In genomic region chr9:61375802-61376561, GRCm38 (mm10) we compare ENCODE assay signal across 9 mouse cellular contexts. TPM values are rescaled to one million over a fixed set of nuclear protein-coding genes. Genes with fewer than 3 reads are reported as not detected.
A peak's percentile ranks its signal among the peaks of the same experiment; 100 is the strongest.
DNase-seq lines count a peak whose midpoint lies in the region; ATAC-seq and TF ChIP-seq lines count a peak whose summit lies in the region.
"Had no signal": no experiment of that assay in that cellular context is flagged by ENCODE, and none has a peak within 500 bp of the region (broad histone marks: within the 10 kb centered on the region; RNA-seq: fewer than 3 reads in every experiment).

No protein-coding gene starts in this region.

- no peak overlapping the region for H3K27ac ChIP-seq in heart, embryonic 12.5 days (ENCODE audit: poor library complexity, severe bottlenecking)
- H3K27ac ChIP-seq in forebrain, embryonic 16.5 days (ENCODE audit: low read length), result no peak overlapping the region
- no peak overlapping the region for H3K27ac ChIP-seq in liver, embryonic 15.5 days (replicated peaks)

- H3K4me3 ChIP-seq in heart, embryonic 12.5 days, result no peak overlapping the region
- peak overlapping the region; percentile 47; the same call in 1 of the 2 replicates for H3K4me3 ChIP-seq in E14TG2a.4 (replicated peaks; ENCODE audit: low read length)
- peak overlapping the region; percentile 36 for H3K4me3 ChIP-seq in forebrain, embryonic 16.5 days (replicated peaks; ENCODE audit: low read length)
- no peak overlapping the region for H3K4me3 ChIP-seq in liver, embryonic 15.5 days (replicated peaks)

- ATAC-seq in heart, embryonic 12.5 days (ENCODE audit: insufficient number of reproducible peaks, low FRiP score), result no peak
- no peak for ATAC-seq in forebrain, embryonic 16.5 days
- no peak for ATAC-seq in liver, embryonic 15.5 days (ENCODE audit: insufficient read depth)

- H3K4me1 ChIP-seq in heart, embryonic 12.5 days (replicated peaks), result peaks cover 79% of the 10 kb centered on the region
- peaks cover 78% of the 10 kb centered on the region for H3K4me1 ChIP-seq in E14TG2a.4 (replicated peaks; ENCODE audit: low read depth, low read length)
- peaks cover 75% of the 10 kb centered on the region for H3K4me1 ChIP-seq in forebrain, embryonic 16.5 days (replicated peaks; ENCODE audit: control insufficient read depth, insufficient read depth, low read length)
- H3K4me1 ChIP-seq in liver, embryonic 15.5 days (replicated peaks), result peaks cover 96% of the 10 kb centered on the region

- H3K4me2 ChIP-seq in heart, embryonic 12.5 days, result peak overlapping the region; percentile 37; the same call in 1 of the 2 replicates
- peak overlapping the region; percentile 77 for H3K4me2 ChIP-seq in forebrain, embryonic 16.5 days (ENCODE audit: low read length)
- peak overlapping the region; percentile 2; the same call in 1 of the 2 replicates for H3K4me2 ChIP-seq in liver, embryonic 15.5 days

- 46% methylated on average over 11 of the region's 11 CpGs for WGBS in heart, embryonic 12.5 days
- WGBS in forebrain, embryonic 16.5 days, result 16% methylated on average over 11 of the region's 11 CpGs
- WGBS in liver, embryonic 15.5 days (ENCODE audit: insufficient replicate concordance), result 47% methylated on average over 11 of the region's 11 CpGs

- 0 out of 2 replicates have a peak, but pooled peaks cover 3% of the 10 kb centered on the region for H3K36me3 ChIP-seq in heart, embryonic 12.5 days
- peaks cover 63% of the 10 kb centered on the region for H3K36me3 ChIP-seq in E14TG2a.4 (ENCODE audit: insufficient read depth, low read length)
- no peaks in the 10 kb centered on the region for H3K36me3 ChIP-seq in forebrain, embryonic 16.5 days (ENCODE audit: control insufficient read depth, insufficient read depth)
- H3K36me3 ChIP-seq in liver, embryonic 15.5 days (replicated peaks), result peaks cover 4% of the 10 kb centered on the region; the same call in 1 of the 2 replicates

- DNase-seq in heart, adult 11 months, result no peak
- no peak for DNase-seq in right cerebral cortex, postnatal 36 days (ENCODE audit: low spot score in 2 of 2)
- no peak for DNase-seq in thymus, postnatal 0 days (ENCODE audit: low spot score)
- no peak for DNase-seq in adrenal gland, postnatal 25 days
- DNase-seq: cerebellum, postnatal 10 days had no signal

- TF ChIP-seq CTCF in E14TG2a.4 (conservative IDR thresholded peaks at IDR 0.05; ENCODE audit: low read length), result no peak

- no peak overlapping the region for H3K9ac ChIP-seq in heart, embryonic 12.5 days
- peak overlapping the region; percentile 31; the same call in 1 of the 2 replicates for H3K9ac ChIP-seq in forebrain, embryonic 16.5 days (replicated peaks; ENCODE audit: low read depth, low read length)
- H3K9ac ChIP-seq in liver, embryonic 15.5 days, result no peak overlapping the region

- peaks cover 39% of the 10 kb centered on the region for H3K27me3 ChIP-seq in heart, embryonic 12.5 days (replicated peaks)
- peaks cover 22% of the 10 kb centered on the region for H3K27me3 ChIP-seq in E14TG2a.4 (ENCODE audit: insufficient read depth, low read length)
- no peaks in the 10 kb centered on the region for H3K27me3 ChIP-seq in forebrain, embryonic 16.5 days (replicated peaks; ENCODE audit: control insufficient read depth, insufficient read depth, low read length)
- peaks cover 54% of the 10 kb centered on the region for H3K27me3 ChIP-seq in liver, embryonic 15.5 days

- H3K9me3 ChIP-seq in heart, embryonic 12.5 days (replicated peaks), result no peaks in the 10 kb centered on the region
- no peaks in the 10 kb centered on the region for H3K9me3 ChIP-seq in E14TG2a.4 (ENCODE audit: low read length)
- H3K9me3 ChIP-seq in forebrain, embryonic 16.5 days (ENCODE audit: control insufficient read depth, low read length), result no peaks in the 10 kb centered on the region
- H3K9me3 ChIP-seq in liver, embryonic 15.5 days (replicated peaks), result no peaks in the 10 kb centered on the region

RNA-seq across cellular contexts. Expression of gene Tle3, which starts 3.8 kb away (rescaled TPM):
- polyA plus RNA-seq in heart, embryonic 12.5 days (2016; fragmentation: Nextera tagmentation; extraction: Ambion mirVana), result 12.7 and 12.8 TPM in 2 replicates
- 36.8 and 42.5 TPM in 2 replicates for polyA plus RNA-seq in forebrain, embryonic 16.5 days (2015; fragmentation: Nextera tagmentation; extraction: Ambion mirVana)
- polyA plus RNA-seq in liver, embryonic 15.5 days (2015; fragmentation: Nextera tagmentation; extraction: Ambion mirVana), result 3.0 and 4.0 TPM in 2 replicates
- polyA plus RNA-seq in thymus, postnatal 0 days (2015; fragmentation: Nextera tagmentation; extraction: Ambion mirVana), result 40.3 and 42.6 TPM in 2 replicates
- 137 and 157 TPM in 2 replicates for total RNA-seq in adrenal gland, postnatal 25 days (2021)

Comparison
In these comparisons a context has a peak if more than half of its experiments do, and no peak if none do; other contexts are left out.
1. H3K4me2 ChIP-seq: peak in every context shown above with its lines; median percentile 77 in forebrain, embryonic 16.5 days; 37 in heart, embryonic 12.5 days; 2 in liver, embryonic 15.5 days.
2. H3K4me3 ChIP-seq: peak in E14TG2a.4 (single experiment) and forebrain, embryonic 16.5 days (single experiment); none in heart, embryonic 12.5 days (single experiment) and liver, embryonic 15.5 days (single experiment).